Mouse (Mus musculus) heart, embryonic 11.5 days (tissue): ENCODE measurements around the gene Celsr2. TPM values are rescaled to one million over a fixed set of nuclear protein-coding genes. Genes with fewer than 3 reads are reported as not detected.
A peak's percentile ranks its signal among the peaks of the same experiment; 100 is the strongest.

Experiments used
- ATAC-seq: fragments of 200-750 bp; cut with Nextera tagmentation; replicated peaks from 2 replicates; pipeline ENCODE4 v1.8.0; 2017; ENCODE audit warnings: moderate library complexity; ENCODE audit not compliant: insufficient number of reproducible peaks, low FRiP score, low TSS enrichment
- H3K27ac ChIP-seq: fragments of 300-500 bp; sonication (generic); 2 replicates; pipeline ENCODE4 v1.5.1; 2014; ENCODE audit warnings: mild to moderate bottlenecking, low read depth, low read length
- H3K27me3 ChIP-seq: fragments of 300-500 bp; sonication (generic); 2 replicates; pipeline ENCODE4 v1.6.1; 2014; ENCODE audit warnings: mild to moderate bottlenecking, low read length, mixed read lengths; ENCODE audit not compliant: control insufficient read depth, insufficient read depth
- H3K36me3 ChIP-seq: fragments of 300-500 bp; sonication (generic); 2 replicates; pipeline ENCODE4 v1.6.1; 2014; ENCODE audit warnings: mild to moderate bottlenecking, low read length, moderate library complexity, mixed read lengths; ENCODE audit not compliant: control insufficient read depth, insufficient read depth
- H3K4me1 ChIP-seq: fragments of 300-500 bp; sonication (generic); 2 replicates; pipeline ENCODE4 v1.6.1; 2014; ENCODE audit warnings: low read length; ENCODE audit not compliant: control insufficient read depth, insufficient read depth
- H3K4me2 ChIP-seq: fragments of 300-500 bp; sonication (generic); 2 replicates; pipeline ENCODE4 v1.6.1; 2014; ENCODE audit warnings: mild to moderate bottlenecking, moderate library complexity
- H3K4me3 ChIP-seq: fragments of 300-500 bp; sonication (generic); 2 replicates; pipeline ENCODE4 v1.5.1; 2014; ENCODE audit warnings: low read depth, low read length
- H3K9ac ChIP-seq: fragments of 300-500 bp; sonication (generic); 2 replicates; pipeline ENCODE4 v1.6.1; 2014; ENCODE audit warnings: mild to moderate bottlenecking, low read depth, low read length, moderate library complexity
- H3K9me3 ChIP-seq: fragments of 300-500 bp; sonication (generic); replicated peaks from 2 replicates; pipeline ENCODE4 v1.6.1; 2016; ENCODE audit warnings: low read length; ENCODE audit not compliant: control insufficient read depth
- WGBS: fragments of 180-500 bp; shearing (Covaris S2); extraction: QIAGEN DNeasy Blood & Tissue Kit; methylation state at CpG from one replicate; pipeline ENCODE4 v1.1.7; 2014; ENCODE audit not compliant: insufficient replicate concordance; 5-methylcytosine and 5-hydroxymethylcytosine counted together
- polyA plus RNA-seq: library from polyadenylated mRNA; unstranded; fragments of >200 nt; fragmentation: Nextera tagmentation; extraction: Ambion mirVana; gene quantifications from 2 replicates; pipeline ENCODE4 v1.2.1, GENCODE M21; 2014

Celsr2 gene
- polyA plus RNA-seq, 1 experiment from 2014 or later: 3.7 TPM

GRCm38 (mm10) chr3:108363626-108364025, 51.7 kb downstream of the Celsr2 start:
- H3K4me2 ChIP-seq: peak overlapping the region; percentile 44; the same call in 1 of the 2 replicates
- H3K9me3 ChIP-seq: no peaks in the 10 kb centered on the region
- ATAC-seq: no peak; the same call in 1 of the 2 replicates
- H3K27me3 ChIP-seq: no peaks in the 10 kb centered on the region
- H3K9ac ChIP-seq: no peak overlapping the region
- H3K4me1 ChIP-seq: peaks cover 34% of the 10 kb centered on the region
- H3K36me3 ChIP-seq: no peaks in the 10 kb centered on the region
- H3K27ac ChIP-seq: peak overlapping the region; percentile 78
- 28% methylated on average over 3 of the region's 3 CpGs for WGBS
- H3K4me3 ChIP-seq: no peak overlapping the region

- Histone ChIP-seq H3K4me1 (peaks cover 30% of the 10 kb centered on the region), H3K27me3 (no peaks in the 10 kb centered on the region), H3K4me2 (no peak overlapping the region), H3K4me3 (no peak overlapping the region), H3K27ac (no peak overlapping the region), H3K9me3 (no peaks in the 10 kb centered on the region), H3K36me3 (peaks cover 2% of the 10 kb centered on the region; the same call in 1 of the 2 replicates), H3K9ac (no peak overlapping the region)
- no peak for ATAC-seq
- whole genome bisulfite sequencing: 18% methylated on average over 7 of the region's 7 CpGs
These were observed 54.5 kb downstream of the Celsr2 start for GRCm38 (mm10) chr3:108360894-108361293.

- no peak overlapping the region for H3K9ac ChIP-seq
- WGBS: 72% methylated on average over 6 of the region's 6 CpGs
- H3K9me3 ChIP-seq: no peaks in the 10 kb centered on the region
- H3K27me3 ChIP-seq: no peaks in the 10 kb centered on the region
- ATAC-seq: no peak
- no peak overlapping the region for H3K4me2 ChIP-seq
- no peak overlapping the region for H3K27ac ChIP-seq
- H3K4me3 ChIP-seq: no peak overlapping the region
- H3K4me1 ChIP-seq: peaks cover 15% of the 10 kb centered on the region
- H3K36me3 ChIP-seq: peaks cover 18% of the 10 kb centered on the region
These were observed 56.9 kb downstream of the Celsr2 start for GRCm38 (mm10) chr3:108358445-108358844.

GRCm38 (mm10) chr3:108357051-108357450, 58.3 kb downstream of the Celsr2 start:
- Histone ChIP-seq H3K27me3 (no peaks in the 10 kb centered on the region), H3K4me3 (no peak overlapping the region), H3K4me2 (no peak overlapping the region), H3K4me1 (peaks cover 9% of the 10 kb centered on the region), H3K9ac (no peak overlapping the region), H3K27ac (no peak overlapping the region), H3K9me3 (no peaks in the 10 kb centered on the region), H3K36me3 (peaks cover 21% of the 10 kb centered on the region)
- WGBS: 83% methylated on average over 10 of the region's 10 CpGs
- ATAC-seq: no peak

GRCm38 (mm10) chr3:108355245-108355644, 60.1 kb downstream of the Celsr2 start:
- no peak overlapping the region for H3K9ac ChIP-seq
- H3K4me3 ChIP-seq: no peak overlapping the region
- H3K4me1 ChIP-seq: 0 out of 2 replicates have a peak, but pooled peaks cover under 1% of the 10 kb centered on the region
- 84% methylated on average over 3 of the region's 3 CpGs for WGBS
- no peak overlapping the region for H3K27ac ChIP-seq
- H3K4me2 ChIP-seq: no peak overlapping the region
- H3K27me3 ChIP-seq: no peaks in the 10 kb centered on the region
- no peaks in the 10 kb centered on the region for H3K9me3 ChIP-seq
- ATAC-seq: no peak
- H3K36me3 ChIP-seq: peaks cover 25% of the 10 kb centered on the region

GRCm38 (mm10) chr3:108348376-108348775, 67.0 kb downstream of the Celsr2 start:
- H3K4me2 ChIP-seq: no peak overlapping the region
- 63% methylated on average over 9 of the region's 9 CpGs for WGBS
- 0 out of 2 replicates have a peak overlapping the region, but pooled peaks have one; percentile 5 for H3K9ac ChIP-seq
- ATAC-seq: no peak
- no peak overlapping the region for H3K4me3 ChIP-seq
- H3K4me1 ChIP-seq: peaks cover 5% of the 10 kb centered on the region; the same call in 1 of the 2 replicates
- no peaks in the 10 kb centered on the region for H3K27me3 ChIP-seq
- no peaks in the 10 kb centered on the region for H3K9me3 ChIP-seq
- H3K27ac ChIP-seq: no peak overlapping the region
- H3K36me3 ChIP-seq: peaks cover 30% of the 10 kb centered on the region

GRCm38 (mm10) chr3:108345855-108346254, 69.5 kb downstream of the Celsr2 start:
- Histone ChIP-seq H3K4me3 (no peak overlapping the region), H3K4me1 (peaks cover 5% of the 10 kb centered on the region; the same call in 1 of the 2 replicates), H3K9me3 (no peaks in the 10 kb centered on the region), H3K36me3 (peaks cover 30% of the 10 kb centered on the region), H3K4me2 (no peak overlapping the region), H3K9ac (no peak overlapping the region), H3K27ac (no peak overlapping the region), H3K27me3 (no peaks in the 10 kb centered on the region)
- ATAC-seq: no peak
- WGBS: 82% methylated on average over 7 of the region's 7 CpGs

GRCm38 (mm10) chr3:108342185-108342584, 73.2 kb downstream of the Celsr2 start:
- WGBS: 66% methylated on average over 7 of the region's 7 CpGs
- no peak overlapping the region for H3K4me3 ChIP-seq
- no peak overlapping the region for H3K4me2 ChIP-seq
- no peak overlapping the region for H3K27ac ChIP-seq
- peaks cover 38% of the 10 kb centered on the region for H3K36me3 ChIP-seq
- H3K9me3 ChIP-seq: no peaks in the 10 kb centered on the region
- ATAC-seq: no peak
- no peak overlapping the region for H3K9ac ChIP-seq
- no peaks in the 10 kb centered on the region for H3K27me3 ChIP-seq
- H3K4me1 ChIP-seq: no peaks in the 10 kb centered on the region

- peaks cover 34% of the 10 kb centered on the region for H3K36me3 ChIP-seq
These were observed 74.3 kb downstream of the Celsr2 start for GRCm38 (mm10) chr3:108341040-108341439.

More at GRCm38 (mm10) chr3:108341040-108341439, 74.3 kb downstream of the Celsr2 start:
- no peak overlapping the region for H3K9ac ChIP-seq
- no peak overlapping the region for H3K4me2 ChIP-seq
- WGBS: 73% methylated on average over 2 of the region's 2 CpGs
- H3K9me3 ChIP-seq: no peaks in the 10 kb centered on the region
- H3K4me3 ChIP-seq: no peak overlapping the region
- ATAC-seq: no peak
- H3K27ac ChIP-seq: no peak overlapping the region
- no peaks in the 10 kb centered on the region for H3K27me3 ChIP-seq
- H3K4me1 ChIP-seq: no peaks in the 10 kb centered on the region
